Mouse (Mus musculus): ENCODE measurements at regions not wholly inside any gene's neighbourhood (a gene's known extent, or its start where the extent isn't known, plus 50 kb on each side); places are given as distances from the start of the nearest gene placed in this dataset.

DNA sequence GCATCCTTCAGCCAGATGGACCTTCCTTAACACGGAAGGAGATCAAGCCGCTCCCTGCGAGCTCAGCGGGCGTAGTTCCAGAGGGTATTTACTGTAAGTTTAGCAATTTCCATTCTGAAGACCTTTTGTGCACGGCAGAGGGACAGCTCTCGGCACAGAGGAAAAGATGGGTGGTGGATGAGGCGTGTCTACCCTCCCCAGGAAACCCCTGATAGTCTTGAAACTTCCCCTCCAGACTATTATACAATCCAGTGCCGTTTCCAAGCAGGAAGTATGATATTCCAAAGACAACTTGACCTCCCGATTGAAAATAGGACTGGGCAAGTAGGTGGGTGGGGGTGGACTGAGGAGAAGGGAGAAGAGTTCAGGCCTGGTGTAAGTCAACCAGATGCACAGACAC lies 340.4 kb upstream of the Adgrl2 start:
- DNase-seq (ENCODE audit: low read depth), result no peak

DNA sequence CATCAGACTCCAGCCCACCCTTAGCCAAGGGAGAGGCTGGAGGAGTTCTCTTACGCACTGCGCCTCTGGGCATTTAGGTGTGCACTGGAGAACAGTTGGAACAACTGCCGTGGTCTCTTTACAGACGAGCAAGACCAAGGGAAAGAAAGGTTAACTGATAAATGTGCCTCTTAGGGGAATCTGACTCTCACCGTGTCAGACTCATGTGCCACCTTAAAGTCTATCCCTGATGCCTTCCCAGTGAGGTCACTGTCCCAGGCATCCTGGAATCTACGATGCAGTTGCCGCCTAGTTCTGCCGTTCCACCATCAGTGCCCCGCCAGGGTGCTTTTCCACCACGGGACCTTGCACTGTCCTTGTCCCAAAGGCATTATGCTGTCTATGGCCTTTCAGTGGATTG lies 339.7 kb upstream of the Adgrl2 start:
- DNase-seq (ENCODE audit: low read depth), result no peak

DNA sequence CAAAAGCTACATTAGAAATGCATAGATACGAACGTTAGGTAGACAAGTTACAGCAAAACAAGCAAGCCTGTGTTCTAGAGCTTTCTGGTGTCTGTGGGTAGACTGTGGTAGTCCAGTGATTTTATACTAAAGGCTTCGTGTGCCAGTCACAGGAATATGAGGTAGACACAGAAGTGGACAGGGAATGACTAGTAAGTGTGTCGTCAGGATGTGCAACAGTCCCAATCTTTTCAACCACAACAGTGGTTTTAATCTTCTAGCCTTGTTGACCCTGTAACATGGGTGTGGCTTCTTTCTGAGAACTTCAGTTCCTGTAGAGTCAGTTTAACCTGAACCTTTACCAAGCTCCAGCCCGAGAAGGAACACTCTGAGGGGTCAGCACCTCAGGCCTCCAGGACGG lies 339.3 kb upstream of the Adgrl2 start:
- DNase-seq (ENCODE audit: low read depth), result no peak

DNA sequence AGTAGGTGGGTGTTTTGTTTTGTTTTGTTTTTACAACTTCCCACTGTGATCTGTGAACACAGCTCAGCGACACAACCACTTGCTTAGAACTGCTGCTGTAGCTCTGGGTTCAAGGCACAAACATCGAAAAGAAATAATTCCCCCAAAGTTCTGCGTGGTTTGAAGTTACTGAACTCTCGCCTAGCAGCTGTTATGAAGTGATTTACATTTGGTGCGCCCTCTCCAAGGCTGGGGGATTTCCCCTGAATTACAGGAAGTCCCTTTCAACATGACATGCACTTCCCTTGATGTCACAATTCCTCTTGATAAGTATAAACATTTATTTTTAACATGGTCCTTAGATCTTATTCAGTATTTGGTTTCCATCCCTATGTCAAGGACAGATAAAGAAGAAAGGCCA lies 336.3 kb upstream of the Adgrl2 start:
- DNase-seq (ENCODE audit: low read depth), result no peak

DNA sequence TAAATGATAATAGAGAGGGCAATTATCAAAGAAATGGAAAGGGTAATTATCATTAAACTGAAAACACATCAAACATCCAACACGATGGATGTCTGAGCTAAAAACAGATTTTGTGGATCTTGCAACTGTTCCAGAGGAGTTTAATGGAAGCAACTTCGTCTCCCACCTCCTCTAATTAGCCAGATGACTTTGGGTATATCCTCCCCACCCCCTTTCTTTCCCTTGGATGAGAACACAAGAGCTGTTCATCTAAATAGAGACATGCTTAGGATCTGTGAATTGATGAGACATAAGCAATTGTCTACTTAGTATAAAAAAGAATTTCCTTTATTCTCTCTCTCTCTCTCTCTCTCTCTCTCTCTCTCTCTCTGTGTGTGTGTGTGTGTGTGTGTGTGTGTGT lies 333.7 kb upstream of the Adgrl2 start:
- DNase-seq (ENCODE audit: low read depth), result no peak

DNA sequence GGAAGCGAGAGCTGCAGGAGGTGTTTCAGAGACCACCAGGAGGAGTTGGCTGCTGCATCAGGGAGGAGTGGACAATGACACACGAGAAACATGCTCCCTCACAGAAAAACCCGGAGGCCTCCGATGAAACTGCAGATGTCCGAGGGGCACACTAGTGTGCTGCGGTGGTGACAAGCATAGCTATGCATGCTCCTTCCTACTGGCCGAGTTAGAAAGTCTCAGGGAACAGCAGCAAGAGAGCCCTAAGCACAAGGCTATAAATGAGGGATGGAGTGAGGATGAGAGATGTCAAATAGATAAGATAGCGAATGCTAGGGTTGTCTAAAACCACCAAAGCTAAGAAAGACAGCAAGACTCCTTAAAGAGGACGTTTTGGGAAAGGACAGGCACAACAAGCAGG lies 328.4 kb upstream of the Adgrl2 start:
- no peak for DNase-seq (ENCODE audit: low read depth)

DNA sequence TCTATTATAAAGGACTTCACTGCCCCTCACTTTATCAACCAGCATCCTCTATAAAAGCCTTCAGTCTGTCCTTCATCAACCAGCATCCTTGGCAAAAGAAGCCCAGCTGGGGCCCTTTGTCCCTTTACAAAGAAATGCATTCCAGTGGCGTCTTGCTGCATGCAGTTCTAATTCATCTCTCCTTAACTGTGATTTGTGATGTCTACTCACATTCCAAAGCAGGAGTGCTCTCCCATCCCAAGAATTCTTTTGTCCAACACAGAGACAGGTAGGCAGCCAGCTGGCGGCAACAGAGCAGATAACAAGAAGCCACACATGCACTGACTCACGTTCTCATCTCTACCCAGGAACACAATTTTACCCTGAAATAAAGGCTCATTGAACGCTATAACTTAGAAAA lies 323.9 kb upstream of the Adgrl2 start:
- no peak for DNase-seq (ENCODE audit: low read depth)

DNA sequence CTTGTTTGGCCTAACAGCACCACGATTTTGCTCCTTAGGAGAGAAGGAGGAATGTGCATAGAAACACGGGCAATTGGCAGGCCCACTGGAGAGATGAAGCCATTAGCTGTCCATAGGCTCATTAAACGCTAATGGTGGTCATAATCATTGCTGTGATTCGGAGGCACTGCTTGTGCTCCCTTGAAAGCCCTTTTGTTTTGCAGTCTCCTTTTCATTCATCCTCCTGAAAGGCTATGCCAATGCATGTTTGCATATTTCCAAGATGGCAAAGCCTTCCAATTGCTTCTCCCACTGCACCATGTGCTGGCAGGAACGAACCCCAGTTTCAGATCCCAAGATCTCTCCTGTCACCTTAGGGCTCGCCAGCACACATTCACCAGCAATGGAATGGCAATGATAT lies 322.9 kb upstream of the Adgrl2 start:
- DNase-seq (ENCODE audit: low read depth), result no peak

DNA sequence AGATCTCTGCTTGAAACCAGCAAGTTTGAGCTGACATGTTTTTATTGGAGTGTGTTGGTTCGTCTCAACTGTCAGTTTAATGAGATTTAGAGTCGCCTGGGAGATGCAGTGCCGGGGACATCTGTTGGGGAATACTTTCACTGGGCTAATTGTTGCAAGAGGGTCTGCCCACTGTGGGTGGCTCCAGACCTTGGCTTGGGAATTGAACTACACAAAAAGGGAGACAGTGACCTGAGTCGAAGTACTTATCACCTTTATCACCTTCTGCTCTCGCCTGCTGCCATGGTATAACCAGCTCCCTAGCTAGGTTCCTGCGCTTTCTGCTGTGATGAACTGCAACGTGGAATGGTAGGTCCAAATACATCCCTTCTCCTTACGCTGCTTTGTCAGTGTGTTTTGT lies 321.2 kb upstream of the Adgrl2 start:
- no peak for DNase-seq (ENCODE audit: low read depth)

DNA sequence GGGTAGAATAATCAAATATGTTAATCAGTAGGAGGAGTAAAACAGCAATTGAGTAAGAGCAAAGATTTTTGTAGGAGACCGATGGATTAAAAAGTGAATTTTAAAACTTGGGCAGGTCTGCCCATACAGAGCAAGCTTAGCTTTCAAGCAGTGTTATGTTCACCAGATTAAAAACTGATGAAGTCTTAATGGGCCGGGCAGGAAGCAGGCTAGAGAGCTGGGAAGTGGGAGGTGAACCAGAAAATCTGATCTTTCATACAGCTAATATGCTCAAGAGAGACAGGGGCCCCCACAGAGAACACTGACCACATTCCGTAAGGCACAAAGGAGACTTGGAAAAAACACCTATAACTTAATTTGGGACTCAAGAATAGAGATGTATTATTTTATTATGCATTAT lies 316.4 kb upstream of the Adgrl2 start:
- no peak for DNase-seq (ENCODE audit: low read depth)

DNA sequence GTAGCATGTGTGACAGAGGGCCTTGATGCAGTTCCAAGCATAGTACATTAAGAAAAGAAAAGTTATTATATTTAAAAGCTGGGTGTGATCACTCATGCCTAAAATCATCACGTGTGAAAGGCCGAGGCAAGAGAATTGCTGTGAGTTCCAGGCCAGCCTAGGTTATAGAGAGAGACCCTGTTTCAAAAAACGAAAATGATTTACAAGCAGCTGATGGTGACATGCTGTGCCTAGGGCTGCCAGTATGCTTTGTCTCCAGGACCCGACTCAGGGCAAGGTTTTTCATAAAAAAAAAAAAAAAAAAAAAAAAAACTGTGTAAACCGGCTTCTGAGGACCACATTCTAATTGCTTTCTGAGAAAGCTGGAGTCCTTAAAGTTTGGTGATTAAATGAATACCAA lies 315.9 kb upstream of the Adgrl2 start:
- no peak for DNase-seq (ENCODE audit: low read depth)

DNA sequence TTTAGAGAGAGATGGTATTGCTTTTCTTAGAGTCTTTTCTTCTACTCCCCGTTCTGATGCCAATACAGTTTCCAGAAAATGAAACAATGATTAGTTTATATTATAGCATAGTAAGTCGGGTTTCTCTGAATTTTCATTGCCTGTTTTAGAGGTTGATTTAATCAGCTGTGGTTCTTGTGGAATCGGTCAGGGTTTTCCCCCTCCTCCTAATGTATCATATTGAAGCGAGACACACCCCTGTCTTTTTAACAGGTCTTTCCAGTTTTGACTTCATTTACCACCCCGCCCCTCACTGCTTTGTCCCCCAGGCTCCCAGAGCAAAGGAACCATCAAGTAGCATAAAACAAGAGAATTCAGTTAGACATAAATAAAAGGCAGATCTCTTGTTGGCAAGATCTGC lies 315.1 kb upstream of the Adgrl2 start:
- no peak for DNase-seq (ENCODE audit: low read depth)

DNA sequence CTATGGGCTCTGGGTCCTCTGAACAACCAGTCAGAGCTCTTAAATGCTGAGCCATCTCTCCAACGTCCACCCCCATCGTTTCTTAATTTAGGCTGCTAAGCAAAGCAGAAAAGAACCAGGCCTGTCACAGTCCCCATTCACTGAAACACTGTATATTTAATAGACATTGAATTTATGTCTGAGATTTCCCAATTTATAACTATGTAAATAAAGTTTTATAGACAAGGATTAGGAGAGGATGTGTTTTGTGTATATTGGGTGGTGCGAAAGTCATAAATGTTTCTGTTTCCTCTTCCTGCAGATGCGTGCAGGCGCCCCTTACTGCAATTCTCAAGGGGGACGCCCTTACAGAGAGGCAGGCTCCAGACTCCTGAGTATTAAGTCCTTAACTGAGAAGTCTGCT lies 314.7 kb upstream of the Adgrl2 start:
- DNase-seq (ENCODE audit: low read depth), result no peak

DNA sequence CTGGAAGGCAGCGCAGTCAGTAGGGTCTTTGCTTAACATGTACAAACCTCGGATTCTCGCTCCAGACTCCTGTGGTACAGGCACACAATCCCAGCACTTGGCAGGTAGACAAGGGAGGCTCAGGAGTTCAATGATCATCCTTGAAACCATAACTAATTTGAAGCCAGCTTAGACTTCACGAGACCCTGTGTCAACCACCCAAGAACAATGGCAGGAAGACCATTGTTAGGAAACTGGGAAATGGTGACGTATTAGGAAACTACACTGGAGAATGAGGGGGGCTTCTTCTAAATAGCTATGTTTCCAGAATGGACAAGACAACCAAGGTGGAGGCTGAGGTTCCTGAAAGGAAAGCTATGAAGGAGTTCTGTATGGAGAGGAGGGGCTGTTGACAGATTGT lies 313.1 kb upstream of the Adgrl2 start:
- no peak for DNase-seq (ENCODE audit: low read depth)

DNA sequence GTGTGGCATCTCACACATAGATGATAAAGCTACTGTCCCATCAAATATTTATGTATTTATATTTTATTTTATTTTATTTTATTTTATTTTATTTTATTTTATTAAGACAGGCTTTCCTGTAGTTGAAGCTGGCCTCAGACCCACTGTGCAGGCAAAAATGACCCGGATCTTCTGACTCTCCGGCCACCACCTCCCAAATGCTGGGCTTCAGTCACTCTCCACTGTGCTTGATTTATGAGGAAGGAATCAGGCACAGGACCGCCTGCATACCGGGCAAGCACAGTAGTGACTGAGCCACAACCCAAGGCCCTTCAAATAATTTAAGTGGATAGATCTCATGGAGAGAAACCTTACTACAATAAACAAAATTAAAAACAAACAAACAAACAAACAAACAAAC lies 309.6 kb upstream of the Adgrl2 start:
- DNase-seq (ENCODE audit: low read depth), result no peak

DNA sequence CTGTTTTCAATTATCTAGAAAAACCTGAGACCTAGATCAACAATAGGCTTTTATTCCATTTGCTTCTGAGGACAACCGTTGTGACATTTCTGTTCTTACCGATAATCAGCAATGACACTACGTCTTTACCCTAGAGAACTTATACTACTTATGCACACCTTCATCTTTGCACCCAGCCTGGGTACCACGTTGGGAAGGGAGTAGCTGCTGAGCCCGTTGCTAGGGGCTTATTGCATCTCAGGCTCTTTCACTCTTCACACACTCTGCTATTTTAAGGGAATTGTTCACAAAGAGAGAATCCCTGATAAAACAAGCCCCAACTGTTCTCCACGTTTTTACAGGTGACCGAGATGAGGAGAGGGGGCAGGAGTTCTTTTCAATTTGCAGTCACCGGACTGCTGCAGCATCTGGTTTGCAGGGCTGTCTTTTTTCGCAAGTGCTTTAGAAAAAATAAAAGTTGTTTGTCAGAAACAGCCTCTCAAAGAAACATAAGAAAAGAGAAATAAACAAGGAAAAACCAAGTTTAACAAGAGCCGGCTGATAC lies 306.1 kb upstream of the Adgrl2 start:
- no peak for DNase-seq (ENCODE audit: low read depth)

DNA sequence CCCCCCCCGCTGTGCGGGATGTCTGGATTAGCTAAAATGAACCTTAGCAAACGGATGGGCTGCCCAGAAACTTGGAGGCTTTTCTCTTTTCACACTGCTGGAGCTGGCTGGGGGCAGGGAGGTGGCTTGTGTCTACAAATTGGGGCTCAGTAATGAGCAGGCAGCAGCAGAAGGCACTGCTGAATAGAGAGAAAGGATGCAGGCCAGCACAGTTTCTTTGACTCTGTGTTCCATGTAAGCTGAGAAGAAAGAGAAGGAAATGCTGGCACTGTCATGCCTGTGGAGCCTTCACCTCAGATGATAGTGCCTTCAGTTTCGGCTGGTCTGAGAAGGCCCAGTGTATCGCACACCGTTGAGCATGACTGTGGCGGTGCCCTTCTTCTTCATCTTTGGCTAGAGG lies 305.6 kb upstream of the Adgrl2 start:
- DNase-seq (ENCODE audit: low read depth), result no peak

DNA sequence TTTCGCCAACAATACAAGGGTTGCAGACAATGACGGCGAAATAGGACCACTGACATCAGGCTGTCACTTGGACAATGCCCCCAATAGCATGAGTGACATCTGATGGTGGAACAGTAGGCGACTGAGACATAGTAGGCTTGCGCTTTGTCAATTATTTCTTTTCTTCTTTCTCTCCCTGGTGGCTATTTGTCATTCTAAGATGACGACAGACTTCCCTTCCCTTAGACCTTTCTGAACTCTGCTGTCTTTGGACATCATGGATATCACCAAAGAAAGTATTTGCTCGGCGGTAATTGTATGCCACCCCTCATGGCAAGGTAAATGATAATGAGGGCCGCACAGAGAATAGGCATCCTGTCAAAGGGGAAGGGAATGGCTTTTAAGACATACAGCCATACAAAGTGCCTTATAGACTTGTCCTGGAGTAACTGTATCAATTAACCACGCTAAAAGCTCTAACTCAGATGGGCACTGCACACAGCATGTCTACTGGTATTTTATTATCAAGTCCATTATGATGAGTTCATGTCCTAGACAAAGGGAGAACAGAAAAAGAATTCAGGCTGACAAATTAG lies 305.0 kb upstream of the Adgrl2 start:
- DNase-seq (ENCODE audit: low read depth), result no peak

DNA sequence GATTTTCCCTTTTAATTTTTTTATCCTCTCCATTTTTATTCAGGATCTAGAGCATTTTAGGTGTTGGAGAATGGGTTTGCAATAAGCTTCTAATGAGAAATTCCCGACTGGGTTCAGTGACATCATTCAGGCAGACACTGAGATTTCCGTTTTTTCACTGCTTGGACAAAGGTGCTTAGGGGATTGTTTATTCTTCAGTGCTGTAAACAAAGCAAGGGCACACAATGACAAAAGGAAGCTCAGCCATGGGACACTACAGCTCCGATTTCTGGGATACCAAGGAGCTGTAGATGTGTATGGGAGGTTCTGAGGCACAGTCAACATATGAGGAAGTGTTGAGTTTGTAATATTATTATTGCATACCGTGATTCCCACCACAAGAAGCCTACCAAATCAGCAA lies 304.1 kb upstream of the Adgrl2 start:
- DNase-seq (ENCODE audit: low read depth), result no peak

DNA sequence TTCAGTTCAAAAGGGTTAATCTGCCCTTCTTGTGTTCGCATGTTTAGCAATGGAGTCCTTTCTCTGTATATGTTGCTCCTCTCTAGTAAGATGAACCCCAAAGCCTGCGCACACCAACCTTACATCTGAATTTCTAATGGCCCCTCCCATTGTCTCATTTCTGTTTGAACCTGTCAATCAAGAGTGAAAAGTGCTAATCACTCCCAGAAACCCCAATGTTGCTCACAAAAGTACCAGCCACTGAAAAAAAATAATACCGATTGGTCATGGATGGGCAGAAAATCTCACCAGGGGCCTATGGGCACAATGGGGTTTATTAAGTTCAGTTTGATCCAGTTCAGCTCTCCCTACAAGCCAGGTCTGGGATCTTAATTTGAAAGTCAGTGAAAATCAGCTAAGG lies 302.1 kb upstream of the Adgrl2 start:
- DNase-seq (ENCODE audit: low read depth), result no peak

DNA sequence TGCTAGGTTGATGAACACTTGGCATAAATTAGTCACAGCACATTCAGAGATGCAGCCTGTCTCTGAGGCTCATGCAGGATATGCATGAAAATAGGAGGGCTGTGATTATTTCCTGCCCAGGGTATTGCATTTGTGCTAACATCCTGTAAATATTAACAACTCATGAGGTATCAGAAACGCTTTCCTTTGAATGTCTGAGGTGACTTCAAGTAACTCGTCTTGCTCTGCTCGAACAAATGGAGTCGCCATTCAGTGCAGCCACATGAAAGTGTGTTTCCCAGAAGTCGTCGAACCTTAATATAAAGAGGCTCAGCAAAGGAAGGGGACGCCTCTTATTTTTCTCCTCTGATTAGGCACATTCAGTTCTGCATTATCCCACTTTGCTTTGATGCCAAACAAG lies 301.1 kb upstream of the Adgrl2 start:
- DNase-seq (ENCODE audit: low read depth), result no peak

DNA sequence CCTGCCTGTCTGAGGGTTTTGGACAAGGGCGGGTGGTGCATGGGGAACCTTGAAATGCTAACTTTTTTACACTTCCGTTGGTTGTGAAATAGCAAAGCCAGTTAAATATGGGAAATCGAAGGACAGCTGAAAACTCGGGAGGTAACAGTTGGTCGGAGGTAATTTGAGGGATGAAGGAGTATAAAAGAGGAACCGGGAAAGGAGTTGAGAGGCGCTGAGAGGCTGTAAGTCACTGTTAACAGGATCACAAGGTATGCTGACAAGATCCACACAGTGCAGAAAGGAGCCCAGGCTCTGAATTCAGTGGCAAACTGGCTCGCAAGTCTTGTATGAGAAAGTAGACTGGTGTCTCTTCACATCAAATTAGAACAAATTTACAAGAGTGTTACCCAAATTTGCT lies 299.9 kb upstream of the Adgrl2 start:
- DNase-seq (ENCODE audit: low read depth), result no peak

DNA sequence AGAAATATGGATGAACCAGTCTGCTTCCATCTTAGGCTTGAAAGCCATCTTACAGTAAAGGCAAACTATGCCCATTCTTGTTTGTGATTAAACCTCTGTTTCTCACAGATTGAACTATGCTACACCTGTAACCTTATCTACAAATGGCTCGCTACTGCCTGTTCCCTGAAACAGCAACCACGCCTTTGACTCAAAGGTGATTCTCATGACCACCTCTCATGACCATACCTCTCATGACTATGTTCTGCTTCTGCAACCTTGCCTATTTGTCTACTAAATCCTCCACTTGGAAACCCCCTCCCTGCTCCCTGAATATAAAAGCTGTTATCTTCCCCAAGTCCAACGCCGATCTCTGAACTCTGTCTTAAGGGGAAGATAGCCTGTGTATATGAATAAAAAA lies 296.7 kb upstream of the Adgrl2 start:
- DNase-seq (ENCODE audit: low read depth), result no peak

DNA sequence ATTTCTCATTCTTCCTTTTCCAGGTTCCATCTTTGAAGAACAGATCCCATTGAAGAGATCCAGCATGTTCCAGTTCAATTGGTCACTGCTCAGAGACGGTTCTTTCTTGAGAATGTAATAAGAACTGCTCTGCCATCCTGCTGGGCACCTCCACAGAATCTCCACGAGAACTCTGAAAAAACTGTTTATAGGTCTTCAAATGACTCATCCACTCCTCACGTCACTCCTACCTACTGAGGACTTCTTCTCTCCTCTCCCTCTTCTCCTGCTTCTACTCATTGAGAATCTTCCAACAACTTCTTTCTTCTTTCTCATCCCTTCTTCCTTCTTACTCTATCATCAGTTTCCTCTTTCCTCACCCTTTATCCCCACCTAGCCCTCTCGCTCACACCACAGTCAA lies 294.6 kb upstream of the Adgrl2 start:
- DNase-seq (ENCODE audit: low read depth), result no peak

All from gonadal fat pad, adult 2 months (tissue).